Mouse (Mus musculus) lung, postnatal 25 days (tissue): ENCODE results near the gene Traf7.

Experiments
- DNase-seq: peaks from one replicate; pipeline ENCODE4 v3.0.0; 2022; ENCODE audit warnings: low spot score

The Traf7 gene

GRCm38 (mm10) chr17:24545247-24545646, 17.5 kb upstream of the Traf7 start:
- no peak for DNase-seq

GRCm38 (mm10) chr17:24544613-24545012, 16.9 kb upstream of the Traf7 start:
- no peak for DNase-seq

- peak; percentile 69 for DNase-seq
Measured at GRCm38 (mm10) chr17:24540375-24540774, 12.6 kb upstream of the Traf7 start.

GRCm38 (mm10) chr17:24538950-24539349, 11.2 kb upstream of the Traf7 start:
- DNase-seq, result peak; percentile 47

GRCm38 (mm10) chr17:24537536-24537935, 9.8 kb upstream of the Traf7 start:
- no peak for DNase-seq

GRCm38 (mm10) chr17:24535300-24535699, 7.6 kb upstream of the Traf7 start:
- no peak for DNase-seq

DNA sequence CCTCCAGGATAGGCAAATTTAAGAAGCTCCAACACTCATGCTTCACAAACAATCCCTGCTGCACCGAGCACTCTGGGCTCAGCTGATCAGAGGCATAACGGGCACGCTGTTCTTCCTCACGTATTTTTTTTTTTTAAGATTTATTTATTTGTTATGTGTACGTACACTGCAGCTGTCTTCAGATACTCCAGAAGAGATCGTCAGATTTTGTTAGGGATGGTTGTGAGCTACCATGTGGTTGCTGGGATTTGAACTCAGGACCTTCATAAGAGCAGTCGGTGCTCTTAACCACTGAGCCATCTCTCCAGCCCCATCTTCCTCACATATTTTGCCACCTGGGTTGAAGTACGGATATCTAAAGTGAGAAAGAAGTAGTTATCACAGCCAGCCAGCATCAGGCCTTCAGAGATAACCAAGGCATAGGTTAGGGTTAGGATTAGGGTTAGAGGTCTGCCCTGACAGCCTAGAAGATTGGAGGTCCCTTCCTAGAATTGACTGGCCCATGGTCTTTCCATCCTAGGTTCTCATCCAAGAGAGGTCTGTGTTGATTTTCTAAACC, 6.5 kb upstream of the Traf7 start, which contains the start of gene Rab26:
TSS of gene Rab26 (minus strand) at position 51 of the 559 bp plus-strand sequence.
- DNase-seq, result no peak

DNA sequence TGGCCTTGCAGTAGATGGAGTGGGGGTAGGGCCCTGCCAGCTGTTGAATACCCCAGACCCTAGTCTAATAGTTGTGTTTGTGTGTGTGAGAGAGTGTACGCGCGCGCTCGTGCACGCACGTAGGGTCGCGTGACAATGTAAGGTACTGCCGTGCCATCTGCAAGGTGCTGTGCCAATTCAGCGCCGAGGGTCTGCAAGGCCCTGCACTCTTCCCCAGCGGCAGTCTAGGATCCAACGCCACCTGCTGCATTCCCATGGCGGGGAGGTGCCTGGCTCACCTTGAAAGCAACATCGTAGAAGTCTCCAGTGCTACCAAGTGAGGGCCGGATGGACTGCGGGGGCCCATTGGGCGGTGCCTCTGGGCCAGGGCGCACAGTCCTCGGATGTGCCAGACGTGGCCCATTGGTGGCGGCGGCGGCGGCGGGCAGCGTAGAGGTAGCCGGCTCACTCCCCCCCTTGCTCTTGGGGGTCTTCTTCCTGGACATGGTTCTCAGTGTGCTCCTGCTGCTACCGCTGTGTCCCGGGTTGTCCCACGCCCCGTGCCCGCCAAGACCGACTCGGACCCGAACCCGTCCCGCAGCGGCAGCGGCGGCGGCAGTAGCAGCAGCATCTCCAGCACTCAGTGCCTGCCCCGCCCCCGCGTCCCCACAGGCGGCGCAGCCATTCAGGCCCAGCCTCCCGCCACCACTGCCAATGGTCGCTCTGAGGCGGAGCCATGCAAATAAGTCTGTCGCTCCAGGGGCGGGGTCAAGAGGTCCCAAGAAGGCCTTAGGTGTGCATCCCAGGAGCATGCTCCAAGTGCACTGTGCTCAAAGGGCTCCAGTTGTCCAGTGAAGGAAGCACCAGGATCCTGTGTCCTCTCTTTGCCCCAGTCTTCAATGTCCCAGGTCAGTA, 5.6 kb upstream of the Traf7 start:
- DNase-seq, result peak; percentile 90

GRCm38 (mm10) chr17:24532045-24532444, 4.3 kb upstream of the Traf7 start:
- DNase-seq, result no peak

DNA sequence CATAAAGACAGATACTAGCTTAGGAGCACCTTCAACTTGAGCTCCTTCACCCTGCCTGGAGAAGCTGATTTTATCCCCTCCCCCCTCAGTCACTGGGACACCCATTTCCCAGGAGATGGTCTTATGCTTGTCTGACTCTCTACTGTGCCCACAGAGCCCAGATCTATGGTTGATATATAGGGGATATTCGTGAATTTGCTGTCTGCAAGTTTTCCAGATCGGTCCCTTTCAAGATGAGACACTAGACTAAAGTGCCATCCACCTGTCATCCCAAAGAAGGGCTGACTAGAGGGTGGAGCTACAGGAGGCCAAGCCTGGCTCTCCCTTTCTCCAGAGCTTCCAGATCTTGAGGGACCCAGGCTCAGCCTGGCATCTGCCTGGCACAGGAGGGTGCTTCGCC, 3.3 kb upstream of the Traf7 start:
- no peak for DNase-seq

DNA sequence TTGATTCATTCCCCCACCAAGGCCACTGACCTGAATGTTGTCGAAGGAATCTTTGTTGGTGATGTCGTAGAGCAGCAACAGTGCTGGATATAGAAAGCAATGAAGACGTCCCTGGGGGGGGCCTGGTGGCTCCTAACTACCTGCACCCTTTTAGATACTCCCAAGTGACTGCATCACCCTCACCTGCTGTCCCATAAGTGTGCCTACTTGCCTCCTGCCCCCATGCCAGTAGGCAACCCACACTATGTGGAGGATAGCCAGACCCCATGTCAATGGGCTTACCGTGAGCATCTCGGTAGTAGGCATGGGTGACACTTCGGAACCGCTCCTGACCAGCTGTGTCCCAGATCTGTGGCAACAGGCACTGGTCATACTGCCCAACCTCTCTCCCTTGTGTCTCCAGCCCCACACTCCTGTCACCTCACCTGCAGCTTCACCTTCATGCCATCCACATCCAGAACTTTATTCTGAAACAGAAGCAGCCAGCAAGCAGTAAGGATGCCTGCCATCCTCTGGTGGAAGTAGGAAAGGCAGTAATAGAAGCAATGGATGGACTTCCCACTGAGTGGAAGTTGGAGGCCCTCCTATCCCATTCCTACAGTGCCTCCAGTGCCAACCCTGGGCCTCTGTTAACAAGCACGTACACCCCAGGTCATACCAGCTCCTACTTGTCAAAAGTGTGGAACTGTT, 2.8 kb upstream of the Traf7 start:
- no peak for DNase-seq

DNA sequence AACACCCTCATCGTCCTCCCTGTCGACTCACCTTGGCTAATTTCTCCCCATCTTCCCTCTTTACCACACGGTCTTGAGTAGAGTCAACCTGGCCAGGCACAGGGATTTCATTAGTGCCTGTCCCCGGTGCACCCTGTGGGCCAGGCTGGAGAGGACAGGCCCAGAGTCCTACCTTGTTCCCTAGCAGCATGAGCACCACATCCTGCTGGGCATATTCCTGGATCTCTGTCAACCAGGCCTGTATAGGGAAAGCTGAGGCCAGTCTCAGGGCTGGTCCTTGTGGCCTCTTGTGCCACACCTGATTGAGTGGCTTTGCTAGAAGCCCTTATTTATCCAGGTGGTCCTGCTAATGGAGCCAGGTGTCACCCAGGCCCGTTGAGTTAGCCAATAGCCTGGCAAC, 2.1 kb upstream of the Traf7 start:
- no peak for DNase-seq

DNA sequence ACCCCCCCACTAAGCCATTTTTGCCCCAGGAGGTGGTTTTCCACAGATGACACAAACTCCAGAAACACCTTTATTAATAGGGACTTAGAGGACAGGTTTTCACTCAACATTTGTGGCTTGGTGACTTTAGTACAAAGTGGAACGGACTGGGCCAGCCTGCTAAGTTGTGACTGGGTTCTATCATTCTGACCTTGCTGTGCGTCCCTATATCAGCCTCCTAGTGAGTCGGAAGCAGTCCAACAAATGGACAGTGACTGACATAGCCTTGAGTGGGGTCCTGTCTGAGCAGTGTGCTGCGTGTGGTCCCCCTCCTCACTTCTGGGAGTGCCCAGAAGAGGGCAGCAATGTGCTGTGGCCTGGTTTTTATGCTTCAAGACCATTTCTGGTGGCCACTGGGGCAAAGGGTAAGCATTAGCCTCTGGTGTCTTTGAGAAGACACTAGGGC, 1.3 kb upstream of the Traf7 start:
- peak; percentile 48 for DNase-seq

DNA sequence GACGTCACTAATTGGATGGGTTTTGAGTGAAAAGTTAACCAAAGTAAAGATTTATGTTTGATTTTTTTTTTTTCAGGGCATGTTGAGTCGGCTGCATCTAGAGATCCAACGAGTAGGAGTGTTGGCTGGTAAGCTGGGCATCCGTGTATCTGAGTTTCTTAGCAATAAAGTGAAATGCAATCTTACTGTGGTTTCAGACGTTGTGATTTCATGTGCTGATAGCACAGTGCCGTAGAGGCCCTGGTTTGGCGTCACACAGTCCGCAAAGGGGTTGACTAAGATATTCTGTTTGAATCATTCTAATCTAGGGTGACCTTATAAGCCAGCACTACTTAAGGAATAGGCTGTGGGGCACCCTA, 801 bp upstream of the Traf7 start:
- no peak for DNase-seq

GRCm38 (mm10) chr17:24527315-24527714, 423 bp downstream of the Traf7 start:
- no peak for DNase-seq

GRCm38 (mm10) chr17:24524734-24525133, 3.0 kb downstream of the Traf7 start:
- DNase-seq, result no peak

- DNase-seq, result no peak
Measured at GRCm38 (mm10) chr17:24520450-24520849, 7.3 kb downstream of the Traf7 start.

DNA sequence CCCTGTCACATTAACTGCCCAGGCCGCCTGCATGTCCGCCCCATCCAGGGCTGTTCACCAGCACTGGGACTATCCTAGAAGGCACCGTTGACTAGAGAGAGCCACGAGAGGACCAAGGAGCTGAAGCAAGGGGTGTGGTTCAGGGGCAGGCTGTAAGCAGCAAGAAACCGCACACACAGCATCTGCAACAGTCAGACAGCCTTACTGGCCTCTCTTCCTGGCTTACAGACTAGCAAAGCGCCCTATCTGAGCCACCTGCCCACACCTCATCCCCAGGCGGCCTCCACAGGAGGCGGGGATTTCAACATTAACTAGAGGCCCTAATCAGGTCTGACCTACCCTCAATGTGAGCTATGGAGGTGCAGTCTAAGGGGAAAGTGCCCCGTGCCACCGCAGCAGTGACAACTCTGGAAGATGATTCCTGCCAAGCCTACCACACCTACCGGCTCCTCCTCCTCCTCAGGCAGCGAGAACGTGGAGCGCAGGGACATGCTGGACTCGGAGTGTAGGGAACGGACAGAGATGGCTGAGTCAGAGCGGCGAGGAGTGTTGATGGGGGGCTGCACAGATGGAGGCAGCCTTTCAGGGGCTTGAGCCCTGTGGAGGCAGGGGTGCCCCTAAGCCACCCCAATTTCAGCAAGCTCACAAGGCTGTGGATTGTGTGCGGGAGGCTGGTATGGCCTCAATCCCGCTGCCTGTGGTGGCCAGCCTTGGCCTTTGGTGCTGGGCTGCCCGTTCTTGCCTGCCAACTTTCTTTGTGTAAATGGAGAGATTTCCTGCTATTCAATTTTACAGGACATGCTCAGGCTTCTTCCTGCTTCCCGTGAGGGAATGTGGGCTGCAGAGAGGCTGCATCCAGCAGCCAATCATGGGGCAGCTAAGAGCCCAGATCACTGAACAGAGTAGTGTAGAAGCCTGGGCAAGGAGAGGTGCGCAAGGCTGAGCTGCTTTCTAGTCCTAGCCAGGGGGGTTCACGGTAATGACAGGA, 13.2 kb downstream of the Traf7 start:
- DNase-seq, result peak; percentile 65

GRCm38 (mm10) chr17:24513609-24514008, 14.1 kb downstream of the Traf7 start:
- DNase-seq, result peak; percentile 56

DNA sequence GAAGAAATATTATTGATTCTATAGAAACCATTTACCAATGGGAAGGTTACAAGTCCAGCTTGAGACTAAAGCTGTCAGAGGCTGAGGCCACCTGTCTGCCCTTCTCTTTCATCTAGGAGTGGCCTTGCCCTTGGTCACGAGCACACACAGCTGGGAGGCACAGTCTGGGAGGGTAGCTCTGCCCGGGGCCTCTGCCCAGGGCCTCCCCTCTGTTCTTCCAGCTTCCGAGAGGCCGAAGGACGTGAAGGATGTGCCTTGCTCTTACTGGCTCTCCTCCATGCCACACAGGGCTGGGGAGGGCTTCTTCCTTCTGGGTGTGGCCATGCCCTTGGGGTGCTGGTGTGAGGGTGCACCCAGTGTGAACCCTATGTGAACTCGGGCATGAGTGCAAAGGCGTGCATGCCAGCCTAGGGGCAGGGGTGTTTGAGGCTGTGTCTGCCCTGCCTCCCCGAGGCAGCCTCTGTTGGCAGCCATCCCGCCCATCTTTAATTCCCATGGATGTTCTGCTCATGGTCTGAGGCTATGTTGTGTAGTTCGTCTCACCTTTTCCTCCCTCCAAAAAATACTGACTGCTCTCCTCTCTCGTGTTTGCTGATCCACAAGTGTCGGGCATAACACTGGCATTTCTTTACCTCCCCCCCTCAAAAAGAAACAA, 19.8 kb downstream of the Traf7 start:
- no peak for DNase-seq

- no peak for DNase-seq
Measured at GRCm38 (mm10) chr17:24507129-24507664, 20.5 kb downstream of the Traf7 start.
